ENCODE assay signal across 33 mouse cellular contexts in genomic region chr9:14912037-14912436, GRCm38 (mm10). TPM values are rescaled to one million over a fixed set of nuclear protein-coding genes. Genes with fewer than 3 reads are reported as not detected.
"Had no signal": no experiment of that assay in that cellular context is flagged by ENCODE, and none has a peak within 500 bp of the region (broad histone marks: within the 10 kb centered on the region; RNA-seq: fewer than 3 reads in every experiment).

No protein-coding gene starts in this region.

- ATAC-seq: hindbrain, embryonic 16.5 days; hindbrain, postnatal 0 days; inflammation-experienced regulatory T-cells, adult 6 months; intestine, embryonic 15.5 days; intestine, embryonic 16.5 days; intestine, postnatal 0 days had no signal

- DNase-seq: heart, postnatal 10 days; heart, postnatal 14 days; heart, postnatal 36 days; heart, postnatal 4 days; kidney, adult 11 months; kidney, adult 18-20 months; kidney, adult 2 months; kidney, adult 8-10 months; kidney, adult 9 months; kidney, postnatal 10 days; kidney, postnatal 14 days; kidney, postnatal 25 days; kidney, postnatal 36 days; kidney, postnatal 4 days; layer of hippocampus, adult 9-11 months; layer of hippocampus, postnatal 36 days had no signal

RNA-seq across cellular contexts. Expression of gene Izumo1r, which starts 8.3 kb away (rescaled TPM):
- total RNA-seq: heart, postnatal 10 days; heart, postnatal 25 days; heart, postnatal 36 days; heart, postnatal 4 days; hematopoietic stem cell, adult 5-6 weeks; hindbrain, postnatal 0 days; layer of hippocampus, adult 18-20 months; layer of hippocampus, adult 2 months; layer of hippocampus, adult 8-10 months; layer of hippocampus, postnatal 10 days; layer of hippocampus, postnatal 14 days; layer of hippocampus, postnatal 25 days; layer of hippocampus, postnatal 36 days; left cerebral cortex, adult 18-20 months; left cerebral cortex, adult 2 months; left cerebral cortex, adult 8-10 months had no signal

RNA-seq across cellular contexts. Expression of gene Gpr83, which starts 52.0 kb away (rescaled TPM):
- total RNA-seq: heart, postnatal 25 days; heart, postnatal 36 days; heart, postnatal 4 days; hematopoietic stem cell, adult 5-6 weeks had no signal
